Mouse (Mus musculus) hindbrain, embryonic 16.5 days (tissue): Measurements from ENCODE around the gene Gm49318. TPM values are rescaled to one million over a fixed set of nuclear protein-coding genes. Genes with fewer than 3 reads are reported as not detected.

Source experiments
- ATAC-seq: fragments of 200-750 bp; cut with Nextera tagmentation; 2 replicates; pipeline ENCODE4 v1.8.0; 2017; ENCODE audit warnings: moderate TSS enrichment, moderate library complexity
- H3K27ac ChIP-seq: fragments of 300-500 bp; sonication (generic); 2 replicates; pipeline ENCODE4 v1.5.1; 2014; ENCODE audit warnings: low read depth, mild to moderate bottlenecking, control low read depth, low read length, moderate library complexity
- H3K27me3 ChIP-seq: fragments of 300-500 bp; sonication (generic); replicated peaks from 2 replicates; pipeline ENCODE4 v1.6.1; 2014; ENCODE audit warnings: low read length; ENCODE audit not compliant: control insufficient read depth, insufficient read depth
- H3K36me3 ChIP-seq: fragments of 300-500 bp; sonication (generic); 2 replicates; pipeline ENCODE4 v1.6.1; 2014; ENCODE audit warnings: mild to moderate bottlenecking, low read length, moderate library complexity, mixed read lengths; ENCODE audit not compliant: control insufficient read depth, insufficient read depth
- H3K4me1 ChIP-seq: fragments of 300-500 bp; sonication (generic); 2 replicates; pipeline ENCODE4 v1.6.1; 2014; ENCODE audit warnings: low read depth, low read length; ENCODE audit not compliant: control insufficient read depth, insufficient read depth
- H3K4me2 ChIP-seq: fragments of 300-500 bp; sonication (generic); 2 replicates; pipeline ENCODE4 v1.6.1; 2014; ENCODE audit warnings: mild to moderate bottlenecking, low read length, control low read depth, moderate library complexity
- H3K4me3 ChIP-seq: fragments of 300-500 bp; sonication (generic); 2 replicates; pipeline ENCODE4 v1.5.1; 2014; ENCODE audit warnings: mild to moderate bottlenecking, low read length, control low read depth, moderate library complexity
- H3K9ac ChIP-seq: fragments of 300-500 bp; sonication (generic); 2 replicates; pipeline ENCODE4 v1.6.1; 2014; ENCODE audit warnings: low read depth, mild to moderate bottlenecking, control low read depth, low read length, moderate library complexity
- H3K9me3 ChIP-seq: fragments of 300-500 bp; sonication (generic); 2 replicates; pipeline ENCODE4 v1.6.1; 2014; ENCODE audit warnings: mild to moderate bottlenecking, low read length, moderate library complexity; ENCODE audit not compliant: control insufficient read depth
- WGBS: fragments of 180-500 bp; shearing (Covaris S2); extraction: QIAGEN DNeasy Blood & Tissue Kit; methylation state at CpG from one replicate; pipeline ENCODE4 v1.1.7; 2014; 5-methylcytosine and 5-hydroxymethylcytosine counted together
- polyA plus RNA-seq: library from polyadenylated mRNA; unstranded; fragments of >200 nt; fragmentation: Nextera tagmentation; extraction: Ambion mirVana; gene quantifications from 2 replicates; pipeline ENCODE4 v1.2.1, GENCODE M21; 2015

Gm49318 gene
- polyA plus RNA-seq, 1 experiment from 2014 or later, result not detected

- peaks cover 4% of the 10 kb centered on the region; the same call in 1 of the 2 replicates for H3K36me3 ChIP-seq
- 70% methylated on average over 9 of the region's 9 CpGs for WGBS
These were observed 13.0 kb downstream of the Gm49318 start for GRCm38 (mm10) chr9:22058011-22058424.

DNA sequence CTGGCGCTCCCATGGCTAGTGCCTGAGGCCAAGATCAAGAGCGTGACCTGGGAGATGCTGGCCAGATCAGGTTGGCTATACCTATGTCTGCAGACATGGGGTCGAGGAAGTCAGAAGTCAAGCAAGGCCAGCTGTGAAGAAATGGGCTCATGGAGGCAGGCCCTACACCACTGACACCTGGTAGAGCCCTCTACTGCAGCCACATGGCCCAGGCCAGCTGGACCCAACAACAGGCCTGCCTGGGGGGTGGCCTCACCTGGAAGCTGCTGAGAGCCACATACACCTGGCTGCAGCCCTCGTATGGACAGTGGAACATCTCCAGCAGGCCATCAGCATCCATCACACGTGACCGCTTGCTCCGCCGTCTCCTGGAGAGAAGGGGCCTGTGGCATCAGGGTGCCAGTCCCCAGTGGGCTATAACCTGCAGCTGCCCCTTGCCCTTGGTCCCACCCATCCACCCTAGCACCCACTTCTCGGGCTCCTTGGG lies 14.0 kb downstream of the Gm49318 start:
- no peak for ATAC-seq
- peaks cover 4% of the 10 kb centered on the region; the same call in 1 of the 2 replicates for H3K36me3 ChIP-seq

More at GRCm38 (mm10) chr9:22058011-22058424, 13.0 kb downstream of the Gm49318 start:
- Histone ChIP-seq H3K9me3 (no peaks in the 10 kb centered on the region), H3K27ac (no peak overlapping the region), H3K4me2 (no peak overlapping the region), H3K27me3 (no peaks in the 10 kb centered on the region), H3K4me1 (peaks cover 6% of the 10 kb centered on the region), H3K4me3 (no peak overlapping the region), H3K9ac (no peak overlapping the region)
- ATAC-seq, result peak; percentile 29

GRCm38 (mm10) chr9:22056303-22056910 lies 14.7 kb downstream of the Gm49318 start:
- Histone ChIP-seq H3K27ac (no peak overlapping the region), H3K27me3 (no peaks in the 10 kb centered on the region), H3K9ac (no peak overlapping the region), H3K36me3 (peaks cover 4% of the 10 kb centered on the region; the same call in 1 of the 2 replicates), H3K9me3 (no peaks in the 10 kb centered on the region), H3K4me2 (no peak overlapping the region), H3K4me1 (peaks cover 10% of the 10 kb centered on the region), H3K4me3 (no peak overlapping the region)
- no peak for ATAC-seq
- WGBS, result 84% methylated on average over 9 of the region's 9 CpGs

More for the DNA sequence above, 14.0 kb downstream of the Gm49318 start:
- Histone ChIP-seq H3K4me2 (no peak overlapping the region), H3K9me3 (no peaks in the 10 kb centered on the region), H3K9ac (no peak overlapping the region), H3K27ac (no peak overlapping the region), H3K4me3 (no peak overlapping the region), H3K27me3 (no peaks in the 10 kb centered on the region), H3K4me1 (peaks cover 9% of the 10 kb centered on the region)
- WGBS, result 92% methylated on average over 9 of the region's 9 CpGs

DNA sequence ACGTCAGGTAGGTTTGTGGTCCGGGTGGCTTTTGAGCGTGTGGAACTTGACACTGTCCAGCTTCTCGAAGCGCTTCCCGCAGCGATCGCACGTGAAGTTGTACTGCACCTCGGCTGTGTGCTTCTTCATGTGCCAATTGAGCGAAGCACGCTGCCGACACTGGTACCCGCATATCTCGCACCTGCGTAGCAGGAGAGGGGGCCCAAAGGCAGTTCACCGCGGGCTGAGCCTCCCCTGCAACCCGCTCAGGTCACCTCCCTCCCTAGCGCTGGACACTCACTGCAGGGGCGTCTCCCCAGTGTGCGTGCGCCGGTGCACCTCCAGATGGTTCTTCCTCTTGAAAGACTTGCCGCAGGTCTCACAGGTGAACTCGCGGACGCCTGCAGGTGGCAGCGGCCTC lies 15.3 kb downstream of the Gm49318 start:
- H3K9ac ChIP-seq, result no peak overlapping the region
- no peaks in the 10 kb centered on the region for H3K9me3 ChIP-seq
- WGBS, result 36% methylated on average over 29 of the region's 29 CpGs
- H3K36me3 ChIP-seq, result peaks cover 4% of the 10 kb centered on the region; the same call in 1 of the 2 replicates
- no peaks in the 10 kb centered on the region for H3K27me3 ChIP-seq
- no peak overlapping the region for H3K27ac ChIP-seq
- peaks cover 10% of the 10 kb centered on the region for H3K4me1 ChIP-seq
- H3K4me3 ChIP-seq, result no peak overlapping the region
- ATAC-seq, result no peak
- H3K4me2 ChIP-seq, result no peak overlapping the region

- Histone ChIP-seq H3K9me3 (no peaks in the 10 kb centered on the region), H3K4me1 (peaks cover 12% of the 10 kb centered on the region), H3K27ac (no peak overlapping the region), H3K4me2 (peak overlapping the region; percentile 61), H3K36me3 (peaks cover 4% of the 10 kb centered on the region; the same call in 1 of the 2 replicates), H3K4me3 (peak overlapping the region; percentile 34), H3K27me3 (no peaks in the 10 kb centered on the region), H3K9ac (peak overlapping the region; percentile 39)
- ATAC-seq, result peak; percentile 35
- under 1% methylated on average over 32 of the region's 32 CpGs for WGBS
These were observed 16.5 kb downstream of the Gm49318 start for GRCm38 (mm10) chr9:22054411-22055076.

DNA sequence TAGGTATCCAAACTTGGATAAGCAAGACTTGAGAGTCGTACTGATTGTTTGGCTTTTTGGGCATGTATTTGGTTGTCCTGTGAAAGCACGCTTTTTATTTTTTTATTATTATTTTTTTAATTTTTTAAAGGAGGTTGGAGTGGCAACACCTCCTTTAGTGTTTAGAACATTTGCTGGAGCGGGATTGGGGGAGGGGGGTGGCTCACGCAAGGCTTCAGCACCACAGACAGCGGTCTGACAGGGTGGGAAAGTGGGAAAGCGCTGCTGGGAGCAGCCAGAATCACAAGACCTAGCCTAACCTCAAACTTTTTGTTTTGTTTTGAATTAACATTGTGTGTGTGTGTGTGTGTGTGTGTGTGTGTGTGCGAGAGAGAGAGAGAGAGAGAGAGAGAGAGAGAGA lies 17.4 kb downstream of the Gm49318 start:
- H3K4me2 ChIP-seq, result no peak overlapping the region
- WGBS, result 41% methylated on average over 7 of the region's 7 CpGs

DNA sequence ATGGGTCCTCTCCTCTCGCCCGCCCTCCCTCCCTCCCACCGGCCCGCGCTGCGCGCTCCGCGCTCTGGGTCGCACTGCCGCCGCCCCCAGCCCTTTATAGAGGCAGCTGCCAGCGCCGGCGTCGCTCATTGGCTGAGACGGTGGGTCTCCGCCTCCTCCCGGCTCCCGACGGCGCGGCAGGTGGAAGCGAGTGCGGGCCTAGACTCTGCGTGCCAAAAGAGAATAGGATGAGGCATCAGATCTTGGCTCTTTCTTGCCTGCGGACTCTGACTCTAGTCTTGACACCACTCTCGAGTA lies 19.2 kb downstream of the Gm49318 start, which contains the start of gene Elavl3:
Elavl3 (minus strand) TSS at position 66 of the 297 bp plus-strand sequence.
- Histone ChIP-seq H3K4me3 (peak within 1 kb of the TSS; percentile 82), H3K9ac (peak within 1 kb of the TSS; percentile 89), H3K9me3 (no peaks in the 10 kb centered on the region), H3K27ac (peak within 1 kb of the TSS; percentile 95), H3K4me2 (peak within 1 kb of the TSS; percentile 80), H3K27me3 (no peaks in the 10 kb centered on the region), H3K4me1 (peaks cover 36% of the 10 kb centered on the region), H3K36me3 (no peaks in the 10 kb centered on the region)
- WGBS, result 1% methylated on average over 28 of the region's 28 CpGs
- ATAC-seq, result peak; percentile 68

More for the DNA sequence above, 17.4 kb downstream of the Gm49318 start:
- Histone ChIP-seq H3K9ac (no peak overlapping the region), H3K4me1 (peaks cover 20% of the 10 kb centered on the region), H3K27ac (no peak overlapping the region), H3K36me3 (peaks cover 4% of the 10 kb centered on the region; the same call in 1 of the 2 replicates), H3K9me3 (no peaks in the 10 kb centered on the region), H3K4me3 (no peak overlapping the region), H3K27me3 (no peaks in the 10 kb centered on the region)
- ATAC-seq, result no peak

DNA sequence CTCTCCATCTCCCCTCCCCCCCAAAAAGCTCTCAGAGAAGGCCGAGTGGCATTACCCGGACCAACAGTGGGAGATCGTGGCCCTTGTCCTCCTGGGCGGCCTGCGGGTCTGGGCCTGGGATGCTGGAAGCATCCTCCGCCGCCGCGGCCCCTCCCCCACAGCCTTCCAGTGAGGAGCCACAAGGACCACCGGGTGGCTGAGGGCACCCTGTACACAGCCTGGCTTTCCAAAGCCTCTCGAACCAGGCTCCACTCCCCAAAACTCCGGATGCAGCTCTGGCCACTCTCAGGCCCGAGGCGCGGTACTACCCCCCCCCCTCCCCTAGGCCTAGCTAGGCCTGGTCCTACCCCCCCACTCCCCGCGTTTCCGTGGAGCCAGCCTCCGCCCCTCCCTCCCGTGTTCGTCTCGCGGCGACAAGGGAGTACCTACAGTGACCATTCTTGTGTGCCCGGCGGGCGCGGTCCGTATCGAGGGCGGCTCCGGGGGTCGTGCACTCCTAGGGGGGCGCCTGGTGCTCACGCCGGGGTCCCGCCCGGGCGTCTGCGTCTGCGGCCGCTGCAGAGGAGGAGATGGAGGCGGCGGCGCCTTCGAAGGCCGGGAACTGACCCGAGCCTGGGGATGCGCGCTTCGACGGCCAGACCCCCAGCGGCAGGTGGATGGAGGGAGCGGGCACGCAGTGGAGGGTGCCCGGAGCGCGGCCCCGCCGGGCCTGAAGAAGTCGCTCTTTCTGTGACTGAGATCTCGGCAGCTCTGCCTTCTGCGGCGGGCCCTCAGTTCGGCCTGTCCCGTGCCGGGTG lies 19.7 kb downstream of the Gm49318 start:
- under 1% methylated on average over 52 of the region's 67 CpGs for WGBS
- Histone ChIP-seq H3K9ac (peak overlapping the region; percentile 89), H3K4me3 (peak overlapping the region; percentile 82), H3K4me2 (peak overlapping the region; percentile 80), H3K27ac (peak overlapping the region; percentile 95), H3K9me3 (no peaks in the 10 kb centered on the region), H3K27me3 (no peaks in the 10 kb centered on the region), H3K4me1 (peaks cover 39% of the 10 kb centered on the region), H3K36me3 (no peaks in the 10 kb centered on the region)
- peak; percentile 10 for ATAC-seq
